Mouse (Mus musculus): ENCODE data around the gene Clic1. TPM values are rescaled to one million over a fixed set of nuclear protein-coding genes. Genes with fewer than 3 reads are reported as not detected.

The Clic1 gene
- polyA plus RNA-seq, 1 experiment from 2014 or later = 88.5 TPM

- Histone ChIP-seq H3K27ac (ENCODE audit: low read depth, low read length) (peak overlapping the region; percentile 13; the same call in 1 of the 2 replicates), H3K4me2 (ENCODE audit: low read length) (no peak overlapping the region), H3K36me3 (ENCODE audit: control insufficient read depth, insufficient read depth, low read length) (no peaks in the 10 kb centered on the region), H3K9ac (ENCODE audit: low read depth, low read length) (no peak overlapping the region), H3K27me3 (replicated peaks; ENCODE audit: control insufficient read depth, insufficient read depth, low read length) (no peaks in the 10 kb centered on the region), H3K4me1 (ENCODE audit: control insufficient read depth, insufficient read depth, low read depth, low read length) (peaks cover 10% of the 10 kb centered on the region), H3K9me3 (ENCODE audit: control insufficient read depth, low read length) (no peaks in the 10 kb centered on the region), H3K4me3 (ENCODE audit: low read length) (no peak overlapping the region)
- no peak for ATAC-seq
- 42% methylated on average over 11 of the region's 11 CpGs for WGBS
Observed at GRCm38 (mm10) chr17:35048149-35048931, 1.4 kb upstream of the Clic1 start.

DNA sequence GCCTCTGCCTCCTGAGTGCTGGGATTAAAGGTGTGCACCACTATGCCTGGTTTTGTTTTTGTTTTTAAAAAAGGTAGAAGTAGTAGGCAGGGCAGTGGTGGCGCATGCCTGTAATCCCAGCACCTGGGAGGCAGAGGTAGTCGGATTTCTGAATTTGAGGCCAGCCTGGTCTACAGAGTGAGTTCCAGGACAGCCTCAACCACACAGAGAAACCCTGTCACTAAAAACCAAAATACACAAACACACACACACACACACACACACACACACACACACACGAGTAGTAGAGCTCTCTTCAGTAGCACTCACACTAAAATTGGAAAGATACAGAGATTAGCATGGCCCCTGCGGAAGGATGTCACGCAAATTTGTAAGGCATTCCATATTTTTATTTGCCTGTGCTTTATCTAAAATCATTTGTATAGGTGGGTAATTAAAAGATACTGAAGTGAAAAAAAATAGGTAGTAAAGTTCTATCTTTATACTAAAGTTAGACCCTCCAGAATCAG is 780 bp upstream of the Clic1 start:
- Histone ChIP-seq H3K36me3 (ENCODE audit: control insufficient read depth, insufficient read depth, low read length) (peaks cover 1% of the 10 kb centered on the region; the same call in 1 of the 2 replicates), H3K27ac (ENCODE audit: low read depth, low read length) (peak overlapping the region; percentile 91), H3K4me1 (ENCODE audit: control insufficient read depth, insufficient read depth, low read depth, low read length) (peaks cover 10% of the 10 kb centered on the region), H3K9ac (ENCODE audit: low read depth, low read length) (no peak overlapping the region; the same call in 1 of the 2 replicates), H3K4me3 (ENCODE audit: low read length) (no peak overlapping the region), H3K4me2 (ENCODE audit: low read length) (no peak overlapping the region; the same call in 1 of the 2 replicates), H3K27me3 (replicated peaks; ENCODE audit: control insufficient read depth, insufficient read depth, low read length) (no peaks in the 10 kb centered on the region), H3K9me3 (ENCODE audit: control insufficient read depth, low read length) (no peaks in the 10 kb centered on the region)
- no peak for ATAC-seq
- 73% methylated on average over 5 of the region's 5 CpGs for WGBS

- peaks cover 10% of the 10 kb centered on the region for H3K4me1 ChIP-seq (ENCODE audit: control insufficient read depth, insufficient read depth, low read depth, low read length)
- 1% methylated on average over 27 of the region's 27 CpGs for WGBS
- no peaks in the 10 kb centered on the region for H3K27me3 ChIP-seq (replicated peaks; ENCODE audit: control insufficient read depth, insufficient read depth, low read length)
- ATAC-seq = no peak
- H3K4me2 ChIP-seq (ENCODE audit: low read length) = peak overlapping the region; percentile 64
- H3K36me3 ChIP-seq (ENCODE audit: control insufficient read depth, insufficient read depth, low read length) = peaks cover 6% of the 10 kb centered on the region
- H3K9ac ChIP-seq (ENCODE audit: low read depth, low read length) = peak overlapping the region; percentile 68
- peak overlapping the region; percentile 43 for H3K4me3 ChIP-seq (ENCODE audit: low read length)
- no peaks in the 10 kb centered on the region for H3K9me3 ChIP-seq (ENCODE audit: control insufficient read depth, low read length)
- H3K27ac ChIP-seq (ENCODE audit: low read depth, low read length) = peak overlapping the region; percentile 91
Observed at GRCm38 (mm10) chr17:35050126-35050750, 472 bp downstream of the Clic1 start.

- 4% methylated on average over 21 of the region's 21 CpGs for WGBS
- H3K27ac ChIP-seq (ENCODE audit: low read depth, low read length) = peak overlapping the region; percentile 85
- H3K4me3 ChIP-seq (ENCODE audit: low read length) = peak overlapping the region; percentile 43
- H3K9ac ChIP-seq (ENCODE audit: low read depth, low read length) = peak overlapping the region; percentile 68
- peak overlapping the region; percentile 64 for H3K4me2 ChIP-seq (ENCODE audit: low read length)
- peaks cover 6% of the 10 kb centered on the region for H3K36me3 ChIP-seq (ENCODE audit: control insufficient read depth, insufficient read depth, low read length)
- peaks cover 10% of the 10 kb centered on the region for H3K4me1 ChIP-seq (ENCODE audit: control insufficient read depth, insufficient read depth, low read depth, low read length)
- H3K9me3 ChIP-seq (ENCODE audit: control insufficient read depth, low read length) = no peaks in the 10 kb centered on the region
- peak; percentile 29; the same call in 1 of the 2 replicates for ATAC-seq
- no peaks in the 10 kb centered on the region for H3K27me3 ChIP-seq (replicated peaks; ENCODE audit: control insufficient read depth, insufficient read depth, low read length)
Observed at GRCm38 (mm10) chr17:35051156-35052086, 1.7 kb downstream of the Clic1 start.

GRCm38 (mm10) chr17:35052271-35052798 is 2.6 kb downstream of the Clic1 start:
- Histone ChIP-seq H3K27ac (ENCODE audit: low read depth, low read length) (peak overlapping the region; percentile 66), H3K4me2 (ENCODE audit: low read length) (peak overlapping the region; percentile 64), H3K9ac (ENCODE audit: low read depth, low read length) (peak overlapping the region; percentile 68), H3K4me1 (ENCODE audit: control insufficient read depth, insufficient read depth, low read depth, low read length) (peaks cover 10% of the 10 kb centered on the region), H3K4me3 (ENCODE audit: low read length) (peak overlapping the region; percentile 43; the same call in 1 of the 2 replicates), H3K27me3 (replicated peaks; ENCODE audit: control insufficient read depth, insufficient read depth, low read length) (no peaks in the 10 kb centered on the region), H3K36me3 (ENCODE audit: control insufficient read depth, insufficient read depth, low read length) (peaks cover 6% of the 10 kb centered on the region), H3K9me3 (ENCODE audit: control insufficient read depth, low read length) (no peaks in the 10 kb centered on the region)
- ATAC-seq = no peak
- WGBS = 70% methylated on average over 12 of the region's 12 CpGs

- Histone ChIP-seq H3K4me1 (ENCODE audit: control insufficient read depth, insufficient read depth, low read depth, low read length) (peaks cover 18% of the 10 kb centered on the region), H3K27me3 (replicated peaks; ENCODE audit: control insufficient read depth, insufficient read depth, low read length) (no peaks in the 10 kb centered on the region), H3K9me3 (ENCODE audit: control insufficient read depth, low read length) (no peaks in the 10 kb centered on the region), H3K27ac (ENCODE audit: low read depth, low read length) (no peak overlapping the region), H3K36me3 (ENCODE audit: control insufficient read depth, insufficient read depth, low read length) (peaks cover 8% of the 10 kb centered on the region), H3K4me3 (ENCODE audit: low read length) (no peak overlapping the region), H3K4me2 (ENCODE audit: low read length) (no peak overlapping the region), H3K9ac (ENCODE audit: low read depth, low read length) (no peak overlapping the region)
- 93% methylated on average over 7 of the region's 7 CpGs for WGBS
- no peak for ATAC-seq
Observed at GRCm38 (mm10) chr17:35055691-35056495, 6.1 kb downstream of the Clic1 start.

DNA sequence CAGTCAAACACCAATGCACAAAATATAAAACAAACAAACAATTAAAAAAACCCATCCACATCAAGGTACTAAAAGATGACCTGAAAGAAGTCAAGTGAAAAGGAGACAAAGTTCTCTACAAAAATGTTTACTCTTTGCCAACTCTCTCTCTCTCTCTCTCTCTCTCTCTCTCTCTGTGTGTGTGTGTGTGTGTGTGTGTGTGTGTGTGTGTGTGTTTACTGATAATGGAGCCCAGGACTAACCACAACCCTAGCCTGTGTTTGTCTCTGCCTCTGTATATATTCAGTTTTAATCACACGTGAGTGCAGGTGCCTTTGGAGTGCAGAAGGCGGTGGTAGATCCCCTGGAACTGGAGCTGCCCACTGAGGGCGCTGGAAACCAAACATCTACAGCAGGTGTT is 7.3 kb downstream of the Clic1 start:
- Histone ChIP-seq H3K4me3 (ENCODE audit: low read length) (no peak overlapping the region), H3K36me3 (ENCODE audit: control insufficient read depth, insufficient read depth, low read length) (peaks cover 15% of the 10 kb centered on the region), H3K27me3 (replicated peaks; ENCODE audit: control insufficient read depth, insufficient read depth, low read length) (no peaks in the 10 kb centered on the region), H3K27ac (ENCODE audit: low read depth, low read length) (no peak overlapping the region), H3K4me1 (ENCODE audit: control insufficient read depth, insufficient read depth, low read depth, low read length) (peaks cover 14% of the 10 kb centered on the region), H3K4me2 (ENCODE audit: low read length) (no peak overlapping the region), H3K9ac (ENCODE audit: low read depth, low read length) (no peak overlapping the region), H3K9me3 (ENCODE audit: control insufficient read depth, low read length) (no peaks in the 10 kb centered on the region)
- 74% methylated on average over 3 of the region's 3 CpGs for WGBS
- no peak for ATAC-seq

GRCm38 (mm10) chr17:35058316-35058715 is 8.6 kb downstream of the Clic1 start:
- Histone ChIP-seq H3K4me1 (ENCODE audit: control insufficient read depth, insufficient read depth, low read depth, low read length) (peaks cover 14% of the 10 kb centered on the region), H3K9ac (ENCODE audit: low read depth, low read length) (peak overlapping the region; percentile 86), H3K27ac (ENCODE audit: low read depth, low read length) (no peak overlapping the region), H3K27me3 (replicated peaks; ENCODE audit: control insufficient read depth, insufficient read depth, low read length) (peaks cover 3% of the 10 kb centered on the region), H3K4me2 (ENCODE audit: low read length) (peak overlapping the region; percentile 94), H3K36me3 (ENCODE audit: control insufficient read depth, insufficient read depth, low read length) (peaks cover 19% of the 10 kb centered on the region), H3K4me3 (ENCODE audit: low read length) (peak overlapping the region; percentile 82), H3K9me3 (ENCODE audit: control insufficient read depth, low read length) (no peaks in the 10 kb centered on the region)
- WGBS = 66% methylated on average over 9 of the region's 9 CpGs
- ATAC-seq = peak; percentile 24
